10 mouse cellular contexts compared by ENCODE assay signal in genomic region chr4:82500578-82501098, GRCm38 (mm10).
DNase-seq lines count a peak whose midpoint lies in the region; ATAC-seq lines count a peak whose summit lies in the region.
"Had no signal": no experiment of that assay in that cellular context is flagged by ENCODE, and none has a peak within 500 bp of the region (broad histone marks: within the 10 kb centered on the region; RNA-seq: fewer than 3 reads in every experiment).

No protein-coding gene starts in this region.

- H3K36me3 ChIP-seq in kidney, embryonic 14.5 days (ENCODE audit: control insufficient read depth, insufficient read depth, low read length): peaks cover 12% of the 10 kb centered on the region
- H3K36me3 ChIP-seq in embryonic facial prominence, embryonic 10.5 days (replicated peaks): peaks cover 30% of the 10 kb centered on the region
- H3K36me3 ChIP-seq in midbrain, embryonic 14.5 days (ENCODE audit: control insufficient read depth, insufficient read depth, low read length): peaks cover 8% of the 10 kb centered on the region; the same call in 1 of the 2 replicates

- intact Hi-C loops in left cerebral cortex, postnatal 14 days (cut with DNase I): no loop called here

- peak overlapping the region; percentile 66 for H3K4me2 ChIP-seq in kidney, embryonic 14.5 days (replicated peaks; ENCODE audit: low read depth, low read length)
- peak overlapping the region; percentile 98 for H3K4me2 ChIP-seq in midbrain, embryonic 14.5 days (ENCODE audit: low read length)
- H3K4me2 ChIP-seq: liver, embryonic 15.5 days had no signal

- H3K27me3 ChIP-seq in kidney, embryonic 14.5 days (ENCODE audit: control insufficient read depth, insufficient read depth, low read length): peaks cover 11% of the 10 kb centered on the region
- H3K27me3 ChIP-seq in embryonic facial prominence, embryonic 10.5 days (replicated peaks; ENCODE audit: low read depth, poor library complexity, severe bottlenecking): peaks cover 31% of the 10 kb centered on the region
- no peaks in the 10 kb centered on the region for H3K27me3 ChIP-seq in midbrain, embryonic 14.5 days (ENCODE audit: control insufficient read depth, insufficient read depth, low read length)

- no peak for ATAC-seq in kidney, embryonic 14.5 days (ENCODE audit: low FRiP score, low TSS enrichment)
- ATAC-seq in hematopoietic stem cell, adult 5-6 weeks (replicated peaks in 1 of 2; ENCODE audit: insufficient read depth in 1 of 2, low FRiP score in 2 of 2, low TSS enrichment in 1 of 2, low read depth in 1 of 2, poor library complexity in 2 of 2, severe bottlenecking in 2 of 2): peak; percentile 33 to 39; a peak in 3 of 4 replicates
- ATAC-seq in midbrain, embryonic 14.5 days (ENCODE audit: low FRiP score, low TSS enrichment): no peak
- ATAC-seq in megakaryocyte-erythroid progenitor cell, adult 5-6 weeks (replicated peaks; ENCODE audit: low FRiP score, low TSS enrichment, poor library complexity, severe bottlenecking): no peak

- WGBS in kidney, embryonic 14.5 days: 52% methylated on average over 5 of the region's 5 CpGs
- 70% methylated on average over 5 of the region's 5 CpGs for WGBS in embryonic facial prominence, embryonic 10.5 days
- WGBS in midbrain, embryonic 14.5 days: 52% methylated on average over 5 of the region's 5 CpGs

- peak overlapping the region; percentile 86 for H3K4me3 ChIP-seq in kidney, embryonic 14.5 days (ENCODE audit: low read length)
- H3K4me3 ChIP-seq in embryonic facial prominence, embryonic 10.5 days: peak overlapping the region; percentile 1; the same call in 1 of the 2 replicates
- peak overlapping the region; percentile 72 for H3K4me3 ChIP-seq in midbrain, embryonic 14.5 days (replicated peaks; ENCODE audit: low read depth, low read length)
- H3K4me3 ChIP-seq: liver, embryonic 15.5 days had no signal

- H3K9ac ChIP-seq in kidney, embryonic 14.5 days (ENCODE audit: low read depth, low read length): peak overlapping the region; percentile 44
- H3K9ac ChIP-seq in midbrain, embryonic 14.5 days (replicated peaks; ENCODE audit: low read length): peak overlapping the region; percentile 47
- H3K9ac ChIP-seq: liver, embryonic 15.5 days had no signal

- no peak for DNase-seq in kidney, postnatal 25 days
- no peak for DNase-seq in embryonic facial prominence, embryonic 10.5 days (ENCODE audit: low spot score)
- DNase-seq in midbrain, embryonic 14.5 days: peak; percentile 42
- DNase-seq in thymus, adult 18-20 months: no peak
- DNase-seq in left cerebral cortex, postnatal 14 days (ENCODE audit: low spot score in 2 of 2): no peak
- DNase-seq: gastrocnemius, postnatal 25 days had no signal

- H3K27ac ChIP-seq in kidney, embryonic 14.5 days (ENCODE audit: low read depth, low read length): no peak overlapping the region
- H3K27ac ChIP-seq in embryonic facial prominence, embryonic 10.5 days (replicated peaks): no peak overlapping the region
- H3K27ac ChIP-seq in midbrain, embryonic 14.5 days (replicated peaks; ENCODE audit: low read depth, low read length): peak overlapping the region; percentile 50; the same call in 1 of the 2 replicates
- H3K27ac ChIP-seq: liver, embryonic 15.5 days had no signal

- peaks cover 8% of the 10 kb centered on the region; the same call in 1 of the 2 replicates for H3K4me1 ChIP-seq in kidney, embryonic 14.5 days (ENCODE audit: control insufficient read depth, insufficient read depth, low read length)
- peaks cover 13% of the 10 kb centered on the region for H3K4me1 ChIP-seq in embryonic facial prominence, embryonic 10.5 days
- H3K4me1 ChIP-seq in midbrain, embryonic 14.5 days (ENCODE audit: control insufficient read depth, insufficient read depth, low read length): 0 out of 2 replicates have a peak, but pooled peaks cover 5% of the 10 kb centered on the region

- H3K9me3 ChIP-seq in kidney, embryonic 14.5 days (ENCODE audit: control insufficient read depth, low read length): no peaks in the 10 kb centered on the region
- no peaks in the 10 kb centered on the region for H3K9me3 ChIP-seq in embryonic facial prominence, embryonic 10.5 days
- H3K9me3 ChIP-seq in midbrain, embryonic 14.5 days (ENCODE audit: control insufficient read depth, low read length): no peaks in the 10 kb centered on the region
- H3K9me3 ChIP-seq: liver, embryonic 15.5 days had no signal

Comparison
In these comparisons a context has a peak if more than half of its experiments do, and no peak if none do; other contexts are left out.
1. ATAC-seq: peak in hematopoietic stem cell, adult 5-6 weeks (2 of 2); none in kidney, embryonic 14.5 days (single experiment), midbrain, embryonic 14.5 days (single experiment) and megakaryocyte-erythroid progenitor cell, adult 5-6 weeks (single experiment).
2. H3K4me3 ChIP-seq: peak in every context shown above with its lines; median percentile 86 in kidney, embryonic 14.5 days; 72 in midbrain, embryonic 14.5 days; 1 in embryonic facial prominence, embryonic 10.5 days.